Mouse (Mus musculus) CH12F3 (cell line): Measurements from ENCODE around the gene Gm12253.

ENCODE experiments used
- in situ Hi-C: fragments of 300-500 bp; cut with MboI; formaldehyde crosslinking; loops from 2 replicates; pipeline ENCODE4 v1.14.3; 2020; ENCODE audit warnings: low sequenced_read_pairs

Gm12253 gene

DNA sequence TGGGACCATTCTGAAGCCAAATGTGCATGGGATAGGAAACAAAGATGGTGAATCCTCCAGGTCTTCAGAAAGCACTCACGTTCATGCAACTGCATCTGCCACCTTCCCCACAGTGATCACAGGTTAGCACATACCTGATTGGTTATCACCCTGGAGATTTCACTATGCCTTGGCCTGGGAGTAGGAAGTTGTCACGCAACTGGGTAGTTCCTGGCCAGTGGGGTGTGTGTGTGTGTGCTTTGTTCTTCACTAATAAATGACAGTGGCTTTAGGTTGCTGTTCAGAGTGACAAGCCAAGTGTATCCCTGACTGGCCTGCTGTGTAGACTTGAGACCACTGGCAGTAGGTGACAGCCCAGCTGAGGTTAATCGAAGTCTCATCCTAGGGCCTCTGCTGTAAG, at the start of gene Gm12253:
Gene Gm12253, plus strand, starts transcription at position 301 of the 400 bp plus-strand sequence.
- in situ Hi-C loops: no loop called here

- in situ Hi-C loops: no loop called here
These were observed 32.2 kb upstream of the Gm12253 start for GRCm38 (mm10) chr11:58399985-58400645.

DNA sequence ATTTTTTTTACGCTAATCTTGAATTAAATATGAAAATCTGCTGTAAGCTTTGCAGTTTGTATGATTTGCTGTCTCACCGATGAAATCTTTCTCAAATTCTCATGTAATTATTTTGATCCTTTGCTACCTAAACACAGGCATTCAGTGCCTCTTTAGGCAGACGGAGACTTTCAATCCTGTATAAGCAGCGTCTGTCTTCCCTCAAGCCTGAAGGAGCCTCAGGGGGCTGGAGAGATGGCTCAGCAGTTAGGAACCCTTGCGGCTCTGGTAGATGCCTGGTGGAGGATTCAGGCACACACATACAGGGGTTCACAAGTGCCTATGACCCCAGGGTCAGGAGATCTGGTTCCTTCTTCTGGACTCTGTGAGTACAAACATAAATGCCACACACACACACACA, 31.7 kb upstream of the Gm12253 start:
- in situ Hi-C loops: no loop called here

- in situ Hi-C loops: no loop called here
These were observed 24.3 kb upstream of the Gm12253 start for GRCm38 (mm10) chr11:58408066-58408465.

DNA sequence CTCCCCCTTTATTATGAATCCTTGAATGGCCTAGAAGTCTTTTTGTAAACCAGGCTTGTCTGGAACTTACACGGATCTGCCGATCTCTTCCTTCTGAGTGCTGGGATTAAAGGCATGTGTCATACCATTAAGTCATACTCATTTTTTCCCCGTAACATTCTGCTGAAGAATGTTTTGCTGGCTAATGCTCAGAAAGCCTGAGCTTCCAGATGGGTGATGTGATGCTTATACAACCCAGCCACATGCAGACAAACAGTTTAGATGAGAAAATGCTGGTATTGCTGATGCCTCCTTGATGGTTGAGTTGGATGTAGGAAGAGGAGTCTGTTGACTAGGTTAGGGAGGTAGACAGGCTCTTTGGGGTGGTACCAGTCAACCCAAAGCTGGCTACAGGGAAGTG, 14.0 kb upstream of the Gm12253 start:
- in situ Hi-C loops: no loop called here

DNA sequence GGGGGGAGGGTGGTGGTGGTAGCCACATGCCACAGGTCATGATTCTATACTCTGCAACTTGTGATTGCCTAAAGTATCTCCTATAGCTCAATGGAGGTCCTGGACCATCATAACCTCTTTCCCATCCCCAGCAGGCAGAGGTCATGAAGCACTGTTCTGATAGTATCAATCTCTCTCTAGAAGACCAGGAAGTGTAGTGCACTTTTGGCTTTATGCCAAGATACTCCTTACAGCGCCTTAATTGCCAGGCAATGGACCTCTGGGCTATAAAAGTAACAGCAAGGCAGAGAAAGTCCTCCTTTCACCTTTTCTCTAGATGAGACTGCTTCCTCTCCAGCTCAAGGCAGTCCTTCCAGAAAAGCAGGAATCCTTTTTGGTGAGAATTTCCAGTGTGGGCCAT, 11.5 kb upstream of the Gm12253 start, which contains the start of gene 1810065E05Rik:
Gene 1810065E05Rik, plus strand, starts transcription at position 297 of the 400 bp plus-strand sequence.
- in situ Hi-C loops: no loop called here

- in situ Hi-C loops: no loop called here
These were observed 5.5 kb downstream of the Gm12253 start for GRCm38 (mm10) chr11:58437866-58438265.

GRCm38 (mm10) chr11:58452759-58453158, 20.4 kb downstream of the Gm12253 start, which contains the start of gene Lypd9:
Lypd9 (minus strand) TSS chr11:58452923.
- in situ Hi-C loops: no loop called here

DNA sequence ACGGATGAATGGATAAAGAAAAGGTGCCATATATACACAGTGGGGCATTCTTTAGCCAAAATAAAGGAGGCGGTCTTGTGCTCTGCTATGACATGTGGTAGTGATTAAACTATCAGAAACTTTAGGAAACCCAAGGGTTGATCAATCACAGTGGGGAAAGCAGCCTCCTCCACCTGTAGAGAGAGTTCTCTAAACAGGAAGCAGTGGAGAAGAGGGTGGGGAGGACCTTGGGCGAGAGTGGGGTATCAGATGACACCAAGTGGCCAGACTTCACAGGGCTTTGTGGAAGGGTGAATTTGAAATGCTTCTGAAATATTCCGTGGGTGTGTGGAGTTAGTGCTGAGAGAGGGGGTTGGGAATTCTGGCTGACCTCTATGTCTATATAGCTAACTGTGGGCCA, 21.2 kb downstream of the Gm12253 start:
- in situ Hi-C loops: no loop called here

DNA sequence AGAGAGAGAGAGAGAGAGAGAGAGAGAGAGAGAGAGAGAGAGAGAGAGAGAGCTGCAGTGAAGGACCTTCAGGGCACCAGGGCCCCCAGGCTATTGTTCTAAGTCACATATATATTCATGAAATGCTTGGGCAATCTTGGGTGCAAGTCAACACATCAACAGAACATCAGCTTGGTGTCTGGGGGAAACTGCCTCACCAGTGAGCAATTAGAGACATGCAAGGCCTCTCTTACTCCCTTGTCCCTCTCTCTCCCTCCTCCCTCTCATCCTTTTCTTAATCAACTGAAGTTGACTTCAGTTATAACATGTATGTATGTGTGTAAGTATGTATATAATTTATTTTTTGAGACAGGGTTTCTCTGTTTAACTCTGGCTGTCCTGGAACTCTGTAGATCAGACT, 29.8 kb downstream of the Gm12253 start, which contains the start of gene Olfr30:
Gene Olfr30, minus strand, starts transcription at position 101 of the 400 bp plus-strand sequence.
- in situ Hi-C loops: no loop called here
